Mouse (Mus musculus): Measurements from ENCODE around the gene Msrb2. TPM values are rescaled to one million over a fixed set of nuclear protein-coding genes. Genes with fewer than 3 reads are reported as not detected.

Msrb2 gene
- total RNA-seq, 2 experiments from 2014 or later = 22.3 to 22.4 TPM

Other genes starting within 250 kb of the Msrb2 start
- gene Armc3, start 172.1 kb upstream of the Msrb2 start, total RNA-seq (2021) = 1 to 10 TPM in 1 of 2 experiments, under 1 TPM in 1; 0.83 to 1.2 TPM
- gene Ptf1a, start 74.2 kb downstream of the Msrb2 start, total RNA-seq (2021) = not detected
- gene 4921504E06Rik, start 182.5 kb downstream of the Msrb2 start, total RNA-seq (2021) = not detected